7 mouse cellular contexts compared by ENCODE assay signal in the genomic region with DNA sequence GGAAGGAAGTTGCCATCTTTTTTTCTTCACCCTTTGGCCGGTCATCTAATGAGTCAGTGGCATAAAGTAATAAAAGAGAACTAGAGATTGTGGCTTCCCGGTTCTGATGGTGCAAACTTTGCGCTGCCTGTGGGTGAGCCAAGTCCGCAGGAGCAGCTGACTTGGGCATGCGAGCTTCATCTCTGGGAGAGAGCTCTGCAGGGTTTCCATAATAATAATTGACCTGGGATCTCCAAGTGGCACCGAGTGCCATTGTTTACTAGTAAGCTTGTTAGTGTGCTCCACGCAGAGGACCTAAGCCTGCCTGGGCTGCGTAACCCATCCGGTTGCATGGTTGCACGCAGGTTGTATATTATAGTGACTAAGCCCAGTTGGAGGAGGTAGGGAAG. TPM values are rescaled to one million over a fixed set of nuclear protein-coding genes. Genes with fewer than 3 reads are reported as not detected.
DNase-seq lines count a peak whose midpoint lies in the region; ATAC-seq and TF ChIP-seq lines count a peak whose summit lies in the region.

No protein-coding gene starts in this region.

- H3K4me3 ChIP-seq in testis, adult 2 months (ENCODE audit: control insufficient read depth, low read depth, low read length) = peak overlapping the region; percentile 99
- H3K4me3 ChIP-seq in forebrain, embryonic 13.5 days = peak overlapping the region; percentile 96
- H3K4me3 ChIP-seq in liver, embryonic 15.5 days (replicated peaks) = peak overlapping the region; percentile 98

- peak overlapping the region; percentile 85 for H3K4me2 ChIP-seq in forebrain, embryonic 13.5 days
- peak overlapping the region; percentile 72 for H3K4me2 ChIP-seq in liver, embryonic 15.5 days

- ATAC-seq in forebrain, embryonic 13.5 days = peak; percentile 48
- ATAC-seq in liver, embryonic 15.5 days (ENCODE audit: insufficient read depth) = peak; percentile 27

- peak overlapping the region; percentile 57 for H3K9ac ChIP-seq in forebrain, embryonic 13.5 days
- peak overlapping the region; percentile 43 for H3K9ac ChIP-seq in liver, embryonic 15.5 days

- H3K36me3 ChIP-seq in testis, adult 2 months (ENCODE audit: control insufficient read depth, insufficient read depth, low read length) = peaks cover 1% of the 10 kb centered on the region; the same call in 1 of the 2 replicates
- H3K36me3 ChIP-seq in forebrain, embryonic 13.5 days (ENCODE audit: poor library complexity, severe bottlenecking) = no peaks in the 10 kb centered on the region
- no peaks in the 10 kb centered on the region for H3K36me3 ChIP-seq in liver, embryonic 15.5 days (replicated peaks)

- WGBS in forebrain, embryonic 13.5 days = 22% methylated on average over 10 of the region's 10 CpGs
- 18% methylated on average over 10 of the region's 10 CpGs for WGBS in liver, embryonic 15.5 days (ENCODE audit: insufficient replicate concordance)

- no peaks in the 10 kb centered on the region for H3K9me3 ChIP-seq in forebrain, embryonic 13.5 days (replicated peaks)
- H3K9me3 ChIP-seq in liver, embryonic 15.5 days (replicated peaks) = no peaks in the 10 kb centered on the region

- 0 out of 2 replicates have a peak overlapping the region, but pooled peaks have one; percentile 40 for H3K27ac ChIP-seq in testis, adult 2 months (ENCODE audit: control insufficient read depth, insufficient read depth, low read depth, low read length)
- no peak overlapping the region for H3K27ac ChIP-seq in forebrain, embryonic 13.5 days
- H3K27ac ChIP-seq in liver, embryonic 15.5 days (replicated peaks) = no peak overlapping the region

- H3K27me3 ChIP-seq in testis, adult 2 months (ENCODE audit: control insufficient read depth, insufficient read depth, low read length) = no peaks in the 10 kb centered on the region
- peaks cover 3% of the 10 kb centered on the region; the same call in 1 of the 2 replicates for H3K27me3 ChIP-seq in forebrain, embryonic 13.5 days
- peaks cover 32% of the 10 kb centered on the region for H3K27me3 ChIP-seq in liver, embryonic 15.5 days

- TF ChIP-seq CTCF in testis, adult 2 months (IDR thresholded peaks at IDR 0.05; ENCODE audit: control insufficient read depth, insufficient read depth, insufficient replicate concordance, low read depth, low read length) = no peak

- no peak for DNase-seq in testis, postnatal 14 days (ENCODE audit: low spot score)
- no peak for DNase-seq in adrenal gland, adult 8-10 months
- no peak for DNase-seq in right cerebral cortex, adult 18-20 months
- no peak for DNase-seq in layer of hippocampus, postnatal 10 days (ENCODE audit: low spot score in 2 of 2)

- H3K4me1 ChIP-seq in testis, adult 2 months (ENCODE audit: control insufficient read depth, insufficient read depth, low read length) = peaks cover 12% of the 10 kb centered on the region
- peaks cover 35% of the 10 kb centered on the region for H3K4me1 ChIP-seq in forebrain, embryonic 13.5 days
- peaks cover 32% of the 10 kb centered on the region for H3K4me1 ChIP-seq in liver, embryonic 15.5 days (replicated peaks)

- no peak for TF ChIP-seq POLR2A in testis, adult 2 months (IDR thresholded peaks at IDR 0.05; ENCODE audit: control insufficient read depth, low read depth, low read length)

RNA-seq across cellular contexts. Expression of a gene that starts 0.5 kb away (rescaled TPM):
- 13.5 and 14.2 TPM in 2 replicates for polyA plus RNA-seq in testis, adult 2 months (2012; rRNA removed)
- polyA plus RNA-seq in forebrain, embryonic 13.5 days (2015; fragmentation: Nextera tagmentation; extraction: Ambion mirVana) = 25.1 and 26.4 TPM in 2 replicates
- 4.6 and 5.3 TPM in 2 replicates for polyA plus RNA-seq in liver, embryonic 15.5 days (2015; fragmentation: Nextera tagmentation; extraction: Ambion mirVana)
- 10 to 100 TPM; 22.6 to 35.3 (median 31.7) TPM for total RNA-seq in adrenal gland, adult 8-10 months (2022)
- 10 to 100 TPM; 35.4 to 44.7 TPM for total RNA-seq in layer of hippocampus, postnatal 10 days (2021)

RNA-seq across cellular contexts. Expression of a gene that starts 3.6 kb away (rescaled TPM):
- polyA plus RNA-seq in testis, adult 2 months (2012; rRNA removed) = 55.7 and 67.1 TPM in 2 replicates
- polyA plus RNA-seq in forebrain, embryonic 13.5 days (2015; fragmentation: Nextera tagmentation; extraction: Ambion mirVana) = 0.19 and 0.31 TPM in 2 replicates
- polyA plus RNA-seq in liver, embryonic 15.5 days (2015; fragmentation: Nextera tagmentation; extraction: Ambion mirVana) = 0.02 and 0.03 TPM in 2 replicates
- total RNA-seq in adrenal gland, adult 8-10 months (2022) = under 1 TPM in 1 of 4 experiments, not detected in 3; 0.10 TPM
- under 1 TPM; 0.46 to 0.91 TPM for total RNA-seq in layer of hippocampus, postnatal 10 days (2021)

RNA-seq across cellular contexts. Expression of a gene that starts 51.6 kb away (rescaled TPM):
- polyA plus RNA-seq in testis, adult 2 months (2012; rRNA removed) = 0.42 and 0.87 TPM in 2 replicates
- polyA plus RNA-seq in forebrain, embryonic 13.5 days (2015; fragmentation: Nextera tagmentation; extraction: Ambion mirVana) = 0.23 and 0.60 TPM in 2 replicates
- polyA plus RNA-seq in liver, embryonic 15.5 days (2015; fragmentation: Nextera tagmentation; extraction: Ambion mirVana) = 0.02 TPM in 1 of 2 replicates, not detected in the other
- not detected for total RNA-seq in adrenal gland, adult 8-10 months (2022)
- under 1 TPM; 0.27 to 0.31 TPM for total RNA-seq in layer of hippocampus, postnatal 10 days (2021)

Comparison
In these comparisons a context has a peak if more than half of its experiments do, and no peak if none do; other contexts are left out.
1. RNA of a gene that starts 3.6 kb away (polyA plus RNA-seq): 55.7 to 67.1 TPM in testis, adult 2 months; 0.19 to 0.31 TPM in forebrain, embryonic 13.5 days and 0.02 to 0.03 TPM in liver, embryonic 15.5 days; every median in the first group is over 10 times any median in the second.
2. Peak in every context shown above with its lines, with median percentiles within 50 percentile points of each other: H3K4me3 ChIP-seq.